In the genomic region with DNA sequence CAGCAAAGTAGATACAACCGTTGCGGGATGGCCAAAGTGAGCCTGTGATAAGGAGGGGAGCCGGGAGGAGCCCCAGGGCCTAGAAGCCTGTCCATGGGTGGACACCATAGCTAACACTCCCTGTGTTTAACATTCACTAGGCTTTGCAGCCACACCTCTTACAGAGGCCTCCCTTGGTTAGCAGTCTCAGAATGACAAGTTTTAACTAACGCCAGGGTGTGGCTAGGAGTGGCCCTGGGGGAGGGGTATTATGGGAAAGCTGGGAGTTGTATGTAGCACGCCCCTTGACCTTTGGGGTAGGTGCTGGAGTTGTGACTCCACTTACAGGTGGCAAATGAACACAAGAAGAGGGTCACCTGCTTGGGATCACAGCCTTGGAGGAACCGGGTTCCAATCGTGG, we compare ENCODE assay signal across 14 mouse cellular contexts. TPM values are rescaled to one million over a fixed set of nuclear protein-coding genes. Genes with fewer than 3 reads are reported as not detected.
DNase-seq lines count a peak whose midpoint lies in the region; ATAC-seq and TF ChIP-seq lines count a peak whose summit lies in the region.
"Had no signal": no experiment of that assay in that cellular context is flagged by ENCODE, and none has a peak within 500 bp of the region (broad histone marks: within the 10 kb centered on the region; RNA-seq: fewer than 3 reads in every experiment).

No protein-coding gene starts in this region.

- no peak overlapping the region for H3K4me3 ChIP-seq in liver, embryonic 11.5 days (ENCODE audit: low read depth, low read length)
- no peak overlapping the region for H3K4me3 ChIP-seq in liver, embryonic 14.5 days (ENCODE audit: insufficient read depth in 1 of 2, low read depth in 2 of 2, low read length in 2 of 2)
- H3K4me3 ChIP-seq: embryonic facial prominence, embryonic 12.5 days; forebrain, embryonic 13.5 days had no signal

- H3K27me3 ChIP-seq in liver, embryonic 11.5 days (replicated peaks; ENCODE audit: control insufficient read depth, insufficient read depth, low read length): no peaks in the 10 kb centered on the region
- no peaks in the 10 kb centered on the region for H3K27me3 ChIP-seq in liver, embryonic 14.5 days (ENCODE audit: control insufficient read depth, insufficient read depth, low read length)
- H3K27me3 ChIP-seq: embryonic facial prominence, embryonic 12.5 days; forebrain, embryonic 13.5 days had no signal

- ATAC-seq in liver, embryonic 11.5 days (replicated peaks; ENCODE audit: low FRiP score): peak; percentile 70
- ATAC-seq in liver, embryonic 14.5 days (ENCODE audit: insufficient read depth): peak; percentile 45; the same call in 1 of the 2 replicates

- 51% methylated on average over 7 of the region's 7 CpGs for WGBS in liver, embryonic 11.5 days
- 34% methylated on average over 7 of the region's 7 CpGs for WGBS in liver, embryonic 14.5 days (ENCODE audit: insufficient replicate concordance)

- no peak overlapping the region for H3K4me2 ChIP-seq in liver, embryonic 11.5 days
- no peak overlapping the region for H3K4me2 ChIP-seq in liver, embryonic 14.5 days (ENCODE audit: low read depth)
- H3K4me2 ChIP-seq: embryonic facial prominence, embryonic 12.5 days; forebrain, embryonic 13.5 days had no signal

- no peak for TF ChIP-seq CTCF in liver, embryonic 14.5 days (IDR thresholded peaks at IDR 0.05; ENCODE audit: low read depth)

- no peak overlapping the region for H3K27ac ChIP-seq in liver, embryonic 11.5 days (ENCODE audit: low read depth, low read length)
- no peak overlapping the region for H3K27ac ChIP-seq in liver, embryonic 14.5 days
- H3K27ac ChIP-seq: embryonic facial prominence, embryonic 12.5 days; forebrain, embryonic 13.5 days had no signal

- no peaks in the 10 kb centered on the region for H3K9me3 ChIP-seq in liver, embryonic 11.5 days (ENCODE audit: control insufficient read depth, low read length)
- H3K9me3 ChIP-seq in liver, embryonic 14.5 days (ENCODE audit: control insufficient read depth, low read length): no peaks in the 10 kb centered on the region
- H3K9me3 ChIP-seq: embryonic facial prominence, embryonic 12.5 days; forebrain, embryonic 13.5 days had no signal

- TF ChIP-seq EP300 in liver, embryonic 14.5 days (IDR thresholded peaks at IDR 0.05; ENCODE audit: low read depth): no peak

- H3K4me1 ChIP-seq in liver, embryonic 11.5 days (replicated peaks; ENCODE audit: control insufficient read depth, insufficient read depth, low read length): peaks cover 12% of the 10 kb centered on the region; the same call in 1 of the 2 replicates
- H3K4me1 ChIP-seq in liver, embryonic 14.5 days (replicated peaks; ENCODE audit: control insufficient read depth in 2 of 2, insufficient read depth in 2 of 2, low read length in 1 of 2): peaks cover 0 to 6% of the 10 kb centered on the region in 2 experiments; a peak in 3 of 4 replicates
- H3K4me1 ChIP-seq: embryonic facial prominence, embryonic 12.5 days; forebrain, embryonic 13.5 days had no signal

- intact Hi-C loops in heart, postnatal 10 days (cut with DNase I): no loop called here

- H3K9ac ChIP-seq in liver, embryonic 11.5 days (ENCODE audit: low read depth, low read length): no peak overlapping the region
- H3K9ac ChIP-seq in liver, embryonic 14.5 days (replicated peaks): no peak overlapping the region
- H3K9ac ChIP-seq: embryonic facial prominence, embryonic 12.5 days; forebrain, embryonic 13.5 days had no signal

- H3K36me3 ChIP-seq in liver, embryonic 11.5 days (ENCODE audit: control insufficient read depth, insufficient read depth, low read length): peaks cover 19% of the 10 kb centered on the region
- H3K36me3 ChIP-seq in liver, embryonic 14.5 days (replicated peaks; ENCODE audit: control insufficient read depth, insufficient read depth, low read depth): peaks cover 11% of the 10 kb centered on the region; the same call in 1 of the 2 replicates

- peak; percentile 82 for DNase-seq in heart, adult 11 months
- no peak for DNase-seq in heart, postnatal 10 days
- DNase-seq in liver, embryonic 11.5 days (ENCODE audit: low spot score): no peak
- DNase-seq in liver: no peak
- peak; percentile 65 for DNase-seq in ES-CJ7 (ENCODE audit: low read depth, low spot score)
- DNase-seq in liver, embryonic 14.5 days (ENCODE audit: low read depth in 3 of 3, low spot score in 3 of 3): no peak
- no peak for DNase-seq in ovary, adult 18-20 months (ENCODE audit: low spot score)
- DNase-seq in ovary, postnatal 10 days (ENCODE audit: low spot score): no peak
- DNase-seq: adrenal gland, postnatal 25 days; cerebellum, adult 2 months; gastrocnemius, postnatal 10 days; heart, postnatal 4 days had no signal

RNA-seq across cellular contexts. Expression of a gene that starts 0.8 kb away (rescaled TPM):
- 1 to 10 TPM; 3.0 to 3.1 TPM for total RNA-seq in heart, postnatal 10 days (2021)
- 0.94 and 1.1 TPM in 2 replicates for polyA plus RNA-seq in liver, embryonic 11.5 days (2014; fragmentation: Nextera tagmentation; extraction: Ambion mirVana)
- polyA plus RNA-seq in liver, embryonic 14.5 days (2012; rRNA removed): 0.32 and 0.33 TPM in 2 replicates
- polyA plus RNA-seq in liver, embryonic 14.5 days (2014; fragmentation: Nextera tagmentation; extraction: Ambion mirVana): 0.05 and 0.09 TPM in 2 replicates

RNA-seq across cellular contexts. Expression of a gene that starts 27.9 kb away (rescaled TPM):
- total RNA-seq in heart, postnatal 10 days (2021): 10 to 100 TPM; 11.0 to 14.4 TPM
- polyA plus RNA-seq in liver, embryonic 11.5 days (2014; fragmentation: Nextera tagmentation; extraction: Ambion mirVana): 21.3 and 24.5 TPM in 2 replicates
- 13.1 and 15.0 TPM in 2 replicates for polyA plus RNA-seq in liver, embryonic 14.5 days (2012; rRNA removed)
- polyA plus RNA-seq in liver, embryonic 14.5 days (2014; fragmentation: Nextera tagmentation; extraction: Ambion mirVana): 7.6 and 11.1 TPM in 2 replicates

Comparison
In these comparisons a context has a peak if more than half of its experiments do, and no peak if none do; other contexts are left out.
1. DNase-seq: peak in heart, adult 11 months (single experiment) and ES-CJ7 (single experiment); none in heart, postnatal 10 days (0 of 2), liver, embryonic 11.5 days (single experiment), liver (single experiment), liver, embryonic 14.5 days (0 of 3), ovary, adult 18-20 months (single experiment) and ovary, postnatal 10 days (single experiment).